Mouse (Mus musculus) hindbrain, postnatal 0 days (tissue): ENCODE data around the gene Tmsb15l. TPM values are rescaled to one million over a fixed set of nuclear protein-coding genes. Genes with fewer than 3 reads are reported as not detected.

Source experiments
- ATAC-seq: fragments of 200-750 bp; cut with Nextera tagmentation; 2 replicates; pipeline ENCODE4 v1.8.0; 2017; ENCODE audit warnings: mild to moderate bottlenecking, moderate TSS enrichment, moderate library complexity
- DNase-seq: peaks from one replicate; pipeline ENCODE4 v3.0.0-alpha.2; 2015; ENCODE audit warnings: low spot score
- H3K27ac ChIP-seq: fragments of 300-500 bp; sonication (generic); 2 replicates; pipeline ENCODE4 v1.5.1; 2014; ENCODE audit warnings: mild to moderate bottlenecking
- H3K27me3 ChIP-seq: fragments of 300-500 bp; sonication (generic); 2 replicates; pipeline ENCODE4 v1.6.1; 2014; ENCODE audit warnings: low read length, mixed read lengths; ENCODE audit not compliant: insufficient read depth
- H3K36me3 ChIP-seq: fragments of 300-500 bp; sonication (generic); 2 replicates; pipeline ENCODE4 v1.6.1; 2014; ENCODE audit warnings: low read length, mixed read lengths; ENCODE audit not compliant: insufficient read depth
- H3K4me1 ChIP-seq: fragments of 300-500 bp; sonication (generic); 2 replicates; pipeline ENCODE4 v1.6.1; 2014; ENCODE audit warnings: antibody characterized with exemption, low read length, mixed read lengths; ENCODE audit not compliant: insufficient read depth
- H3K4me2 ChIP-seq: fragments of 300-500 bp; sonication (generic); 2 replicates; pipeline ENCODE4 v1.6.1; 2014; ENCODE audit warnings: low read depth, mild to moderate bottlenecking, low read length, moderate library complexity, mixed read lengths
- H3K4me3 ChIP-seq: fragments of 300-500 bp; sonication (generic); 2 replicates; pipeline ENCODE4 v1.5.1; 2014; ENCODE audit warnings: low read length
- H3K9ac ChIP-seq: fragments of 300-500 bp; sonication (generic); replicated peaks from 2 replicates; pipeline ENCODE4 v1.6.1; 2014; ENCODE audit warnings: mild to moderate bottlenecking, low read length, moderate library complexity, mixed read lengths
- H3K9me3 ChIP-seq: fragments of 300-500 bp; sonication (generic); 2 replicates; pipeline ENCODE4 v1.6.1; 2016; ENCODE audit warnings: low read length, mixed read lengths
- CTCF ChIP-seq: IDR thresholded peaks from 2 replicates; pipeline ENCODE4 v1.5.1; 2016; ENCODE audit warnings: antibody characterized with exemption, control low read depth, low read depth
- WGBS: fragments of 180-500 bp; shearing (Covaris S2); extraction: QIAGEN DNeasy Blood & Tissue Kit; methylation state at CpG from one replicate; pipeline ENCODE4 v1.1.7; 2014; 5-methylcytosine and 5-hydroxymethylcytosine counted together
- polyA plus RNA-seq: library from polyadenylated mRNA; unstranded; fragments of >200 nt; fragmentation: Nextera tagmentation; extraction: Ambion mirVana; gene quantifications from 2 replicates; pipeline ENCODE4 v1.2.1, GENCODE M21; 2015
- total RNA-seq: library from RNA; depleted of rRNA; stranded (reverse); fragments of >200 nt; gene quantifications from 2 replicates; pipeline ENCODE4 v1.2.3, GENCODE M21; 2014; rRNA removed

Tmsb15l gene
- total RNA-seq (1.7 and 4.2 TPM in 2 replicates), polyA plus RNA-seq (8.8 and 9.1 TPM in 2 replicates)

- no peak within 1 kb of the TSS for H3K27ac ChIP-seq
- WGBS = 47% methylated on average over 15 of the region's 15 CpGs
Observed at GRCm38 (mm10) chrX:136976424-136977084, at the start of gene Tmsb15l, which contains the start of gene Tmsb15b1. Tmsb15l (minus strand) TSS chrX:136976869. Tmsb15b1 (minus strand) TSS chrX:136976874.

GRCm38 (mm10) chrX:137019310-137019709 is 42.6 kb upstream of the Tmsb15l start:
- H3K27me3 ChIP-seq = no peaks in the 10 kb centered on the region
- TF ChIP-seq CTCF = peak; percentile 76
- no peaks in the 10 kb centered on the region for H3K36me3 ChIP-seq
- 39% methylated on average over 1 of the region's 1 CpGs for WGBS
- no peaks in the 10 kb centered on the region for H3K4me1 ChIP-seq
- ATAC-seq (peak; percentile 79), DNase-seq (peak; percentile 84)
- H3K9me3 ChIP-seq = no peaks in the 10 kb centered on the region
- H3K9ac ChIP-seq = no peak overlapping the region
- H3K4me3 ChIP-seq = no peak overlapping the region
- no peak overlapping the region for H3K27ac ChIP-seq
- H3K4me2 ChIP-seq = no peak overlapping the region

More at GRCm38 (mm10) chrX:136976424-136977084, at the start of gene Tmsb15l, which contains the start of gene Tmsb15b1:
- Histone ChIP-seq H3K9me3 (no peaks in the 10 kb centered on the region), H3K4me2 (peak within 1 kb of the TSS; percentile 55), H3K27me3 (no peaks in the 10 kb centered on the region), H3K4me1 (no peaks in the 10 kb centered on the region), H3K9ac (no peak within 1 kb of the TSS; the same call in 1 of the 2 replicates), H3K36me3 (no peaks in the 10 kb centered on the region), H3K4me3 (peak within 1 kb of the TSS; percentile 38)
- no peak for TF ChIP-seq CTCF
- DNase-seq = peak; percentile 84
- peak; percentile 100 for ATAC-seq

GRCm38 (mm10) chrX:137017668-137018067 is 41.0 kb upstream of the Tmsb15l start:
- Histone ChIP-seq H3K36me3 (no peaks in the 10 kb centered on the region), H3K4me1 (no peaks in the 10 kb centered on the region), H3K27ac (no peak overlapping the region), H3K4me3 (no peak overlapping the region), H3K9ac (no peak overlapping the region), H3K27me3 (no peaks in the 10 kb centered on the region), H3K4me2 (no peak overlapping the region), H3K9me3 (no peaks in the 10 kb centered on the region)
- ATAC-seq (no peak), DNase-seq (no peak)
- 89% methylated on average over 1 of the region's 1 CpGs for WGBS
- no peak for TF ChIP-seq CTCF

GRCm38 (mm10) chrX:137015099-137015709 is 38.5 kb upstream of the Tmsb15l start:
- no peaks in the 10 kb centered on the region for H3K9me3 ChIP-seq
- H3K4me2 ChIP-seq = no peak overlapping the region
- DNase-seq (peak; percentile 85), ATAC-seq (peak; percentile 71; the same call in 1 of the 2 replicates)
- H3K4me1 ChIP-seq = no peaks in the 10 kb centered on the region
- no peaks in the 10 kb centered on the region for H3K27me3 ChIP-seq
- H3K36me3 ChIP-seq = no peaks in the 10 kb centered on the region
- 43% methylated on average over 6 of the region's 6 CpGs for WGBS
- TF ChIP-seq CTCF = peak; percentile 74
- H3K9ac ChIP-seq = no peak overlapping the region
- H3K27ac ChIP-seq = no peak overlapping the region
- no peak overlapping the region for H3K4me3 ChIP-seq

- Histone ChIP-seq H3K9me3 (no peaks in the 10 kb centered on the region), H3K36me3 (no peaks in the 10 kb centered on the region), H3K4me3 (no peak overlapping the region), H3K9ac (no peak overlapping the region), H3K4me1 (no peaks in the 10 kb centered on the region), H3K27ac (no peak overlapping the region), H3K4me2 (no peak overlapping the region), H3K27me3 (no peaks in the 10 kb centered on the region)
- ATAC-seq (no peak), DNase-seq (no peak)
- WGBS = 62% methylated on average over 2 of the region's 2 CpGs
- TF ChIP-seq CTCF = no peak
Observed at GRCm38 (mm10) chrX:136996256-136996655, 19.6 kb upstream of the Tmsb15l start.

GRCm38 (mm10) chrX:136993641-136994040 is 17.0 kb upstream of the Tmsb15l start:
- WGBS = 44% methylated on average over 14 of the region's 14 CpGs
- ATAC-seq (no peak), DNase-seq (peak; percentile 55)
- no peaks in the 10 kb centered on the region for H3K36me3 ChIP-seq
- H3K27ac ChIP-seq = peak overlapping the region; percentile 85
- H3K4me2 ChIP-seq = peak overlapping the region; percentile 56
- no peaks in the 10 kb centered on the region for H3K27me3 ChIP-seq
- no peak for TF ChIP-seq CTCF
- H3K9me3 ChIP-seq = no peaks in the 10 kb centered on the region
- H3K4me1 ChIP-seq = no peaks in the 10 kb centered on the region
- H3K4me3 ChIP-seq = peak overlapping the region; percentile 48
- peak overlapping the region; percentile 61 for H3K9ac ChIP-seq
